Mouse (Mus musculus) E14TG2a.4 (cell line): Measurements from ENCODE around the gene Scnn1a.

ENCODE experiments used
- CTCF ChIP-seq: conservative IDR thresholded peaks from 2 replicates; pipeline ENCODE4 v1.5.1; 2014; ENCODE audit warnings: low read length
- NANOG ChIP-seq: IDR thresholded peaks from 2 replicates; pipeline ENCODE4 v1.6.1; 2014; ENCODE audit warnings: borderline replicate concordance, low read length, mixed read lengths
- POU5F1 ChIP-seq: IDR thresholded peaks from 2 replicates; pipeline ENCODE4 v1.6.1; 2014; ENCODE audit warnings: low read length, borderline replicate concordance

DNA sequence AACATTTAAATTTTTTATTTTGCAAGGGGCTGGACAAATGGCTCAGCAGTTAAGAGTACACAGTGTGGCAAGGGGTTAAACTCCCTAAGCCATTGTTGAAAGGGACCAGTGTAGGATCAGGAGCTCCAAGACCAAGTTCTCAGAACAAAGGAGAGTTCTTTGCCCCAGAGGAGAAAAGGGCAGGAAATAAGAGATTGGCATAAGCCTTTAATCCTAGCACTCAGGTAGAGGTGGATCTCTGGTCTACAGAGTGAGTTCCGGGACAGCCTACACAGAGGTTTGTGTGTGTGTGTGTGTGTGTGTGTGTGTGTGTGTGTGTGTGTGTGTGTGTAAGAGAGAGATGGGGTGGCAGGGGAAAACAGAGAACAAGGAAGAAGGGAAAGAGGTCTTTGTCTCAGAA, 19.5 kb upstream of the Scnn1a start:
- no peak for TF ChIP-seq CTCF
- no peak for TF ChIP-seq POU5F1
- TF ChIP-seq NANOG = no peak
